Mouse (Mus musculus): ENCODE measurements around the gene Pnldc1. TPM values are rescaled to one million over a fixed set of nuclear protein-coding genes. Genes with fewer than 3 reads are reported as not detected.
"Not testable (repeated sequence)": the region's sequence is repeated elsewhere in the genome, so short reads cannot be mapped to it uniquely, and the experiment has no call there.

The Pnldc1 gene
- polyA plus RNA-seq (2012; rRNA removed), result 0.79 and 1.1 TPM in 2 replicates

GRCm38 (mm10) chr17:12909361-12910280, at the start of gene Pnldc1:
Pnldc1 (minus strand) TSS chr17:12910230.
- 83% methylated on average over 35 of the region's 35 CpGs for WGBS
- no peak for DNase-seq (ENCODE audit: low read depth, low spot score)

- 36% methylated on average over 1 of the region's 2 CpGs for WGBS
- DNase-seq (ENCODE audit: low read depth, low spot score), result not testable (repeated sequence)
Observed at GRCm38 (mm10) chr17:12959377-12959776, 49.3 kb upstream of the Pnldc1 start.

GRCm38 (mm10) chr17:12956664-12957063, 46.6 kb upstream of the Pnldc1 start:
- no peak for DNase-seq (ENCODE audit: low read depth, low spot score)
- 89% methylated on average over 8 of the region's 8 CpGs for WGBS

- WGBS, result 91% methylated on average over 5 of the region's 5 CpGs
- no peak for DNase-seq (ENCODE audit: low read depth, low spot score)
Observed at GRCm38 (mm10) chr17:12949669-12950068, 39.6 kb upstream of the Pnldc1 start.

GRCm38 (mm10) chr17:12942459-12943162, 32.6 kb upstream of the Pnldc1 start:
- DNase-seq (ENCODE audit: low read depth, low spot score), result no peak
- 91% methylated on average over 6 of the region's 6 CpGs for WGBS

GRCm38 (mm10) chr17:12941543-12942260, 31.7 kb upstream of the Pnldc1 start:
- no peak for DNase-seq (ENCODE audit: low read depth, low spot score)
- 84% methylated on average over 8 of the region's 8 CpGs for WGBS

- 4% methylated on average over 27 of the region's 27 CpGs for WGBS
- DNase-seq (ENCODE audit: low read depth, low spot score), result no peak
Observed at GRCm38 (mm10) chr17:12940151-12940805, 30.2 kb upstream of the Pnldc1 start, which contains the start of gene Acat3. Acat3 (minus strand) TSS chr17:12940600.

- WGBS, result 55% methylated on average over 4 of the region's 12 CpGs
Observed at GRCm38 (mm10) chr17:12939377-12940148, 29.5 kb upstream of the Pnldc1 start.

GRCm38 (mm10) chr17:12938077-12938476, 28.0 kb upstream of the Pnldc1 start:
- 52% methylated on average over 2 of the region's 2 CpGs for WGBS
- DNase-seq (ENCODE audit: low read depth, low spot score), result no peak

More at GRCm38 (mm10) chr17:12939377-12940148, 29.5 kb upstream of the Pnldc1 start:
- not testable (repeated sequence) for DNase-seq (ENCODE audit: low read depth, low spot score)

- DNase-seq (ENCODE audit: low read depth, low spot score), result no peak
- 75% methylated on average over 2 of the region's 2 CpGs for WGBS
Observed at GRCm38 (mm10) chr17:12937412-12937970, 27.5 kb upstream of the Pnldc1 start.

- DNase-seq (ENCODE audit: low read depth, low spot score), result no peak
- WGBS, result 54% methylated on average over 4 of the region's 4 CpGs
Observed at GRCm38 (mm10) chr17:12935719-12936118, 25.7 kb upstream of the Pnldc1 start.

GRCm38 (mm10) chr17:12931576-12931975, 21.5 kb upstream of the Pnldc1 start:
- DNase-seq (ENCODE audit: low read depth, low spot score), result not testable (repeated sequence)
- WGBS, result 85% methylated on average over 5 of the region's 5 CpGs

- 77% methylated on average over 8 of the region's 8 CpGs for WGBS
- no peak for DNase-seq (ENCODE audit: low read depth, low spot score)
Observed at GRCm38 (mm10) chr17:12925703-12926180, 15.7 kb upstream of the Pnldc1 start.

GRCm38 (mm10) chr17:12925001-12925400, 15.0 kb upstream of the Pnldc1 start:
- no peak for DNase-seq (ENCODE audit: low read depth, low spot score)
- 86% methylated on average over 3 of the region's 3 CpGs for WGBS

- WGBS, result 86% methylated on average over 1 of the region's 1 CpGs
- DNase-seq (ENCODE audit: low read depth, low spot score), result no peak
Observed at GRCm38 (mm10) chr17:12921073-12921472, 11.0 kb upstream of the Pnldc1 start.

GRCm38 (mm10) chr17:12916588-12917380, 6.8 kb upstream of the Pnldc1 start:
- no peak for DNase-seq (ENCODE audit: low read depth, low spot score)
- under 1% methylated on average over 40 of the region's 40 CpGs for WGBS

- peak; percentile 97 for DNase-seq (ENCODE audit: low read depth, low spot score)
- under 1% methylated on average over 56 of the region's 56 CpGs for WGBS
Observed at GRCm38 (mm10) chr17:12915881-12916583, 6.0 kb upstream of the Pnldc1 start, which contains the start of gene Mrpl18. Mrpl18 (minus strand) TSS chr17:12916345.
